Mouse (Mus musculus): Measurements from ENCODE around the gene Arid3c. TPM values are rescaled to one million over a fixed set of nuclear protein-coding genes. Genes with fewer than 3 reads are reported as not detected.
"Not testable (repeated sequence)": the region's sequence is repeated elsewhere in the genome, so short reads cannot be mapped to it uniquely, and the experiment has no call there.

Gene Arid3c
- polyA plus RNA-seq, 1 experiment from 2014 or later = 0.54 TPM

DNA sequence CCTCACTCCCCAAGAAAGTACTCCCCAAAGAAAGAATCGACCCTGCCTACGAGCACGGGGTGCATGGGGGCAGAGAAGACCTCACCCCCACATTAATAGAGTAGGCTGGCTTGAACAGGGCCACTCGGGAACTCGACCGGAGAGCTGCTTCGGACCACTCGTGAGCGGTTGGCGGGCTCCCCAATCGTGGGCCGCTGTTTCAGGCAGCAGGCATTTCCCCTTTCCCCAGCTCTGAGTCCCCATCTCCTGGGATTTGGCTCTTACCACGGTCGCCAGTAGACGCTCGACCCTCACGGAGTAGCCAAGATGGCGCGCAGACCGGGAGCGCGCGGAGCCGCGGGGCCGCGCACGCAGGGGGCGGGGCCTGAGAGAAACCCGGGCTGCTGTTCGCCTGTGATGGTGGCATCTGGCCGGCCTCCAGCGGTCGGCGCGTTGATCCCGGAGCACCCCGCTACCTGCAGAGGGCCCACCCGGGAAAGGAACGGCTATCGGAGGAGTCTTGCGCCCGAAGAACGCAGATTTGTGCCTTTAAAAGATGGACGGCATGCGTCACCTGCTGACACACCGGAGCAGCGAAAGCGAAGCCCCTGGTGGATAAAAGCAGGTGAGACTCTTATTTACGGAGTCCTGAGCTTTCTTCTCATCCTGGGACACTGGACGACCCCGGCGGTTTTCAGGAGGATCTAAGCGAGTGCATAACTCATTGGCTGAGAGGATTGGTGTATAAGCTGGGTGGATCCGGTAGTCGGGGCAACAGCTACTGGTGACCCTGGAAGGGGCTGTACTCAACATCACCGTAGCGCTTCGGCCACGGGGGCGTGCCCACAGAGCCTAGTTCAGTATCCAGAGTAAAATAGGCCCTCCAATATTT, 17.5 kb downstream of the Arid3c start, which contains the start of gene Rpp25l:
Gene Rpp25l (minus strand): TSS at position 338 of the 871 bp plus-strand sequence.
- peaks cover 35% of the 10 kb centered on the region for H3K36me3 ChIP-seq
- WGBS = under 1% methylated on average over 61 of the region's 61 CpGs
- H3K9ac ChIP-seq (replicated peaks) = peak within 1 kb of the TSS; percentile 83
- H3K27ac ChIP-seq (replicated peaks) = peak within 1 kb of the TSS; percentile 57
- H3K4me2 ChIP-seq (replicated peaks) = peak within 1 kb of the TSS; percentile 91
- H3K9me3 ChIP-seq = no peaks in the 10 kb centered on the region
- peak; percentile 57 for ATAC-seq (ENCODE audit: low FRiP score, low read depth)
- H3K4me3 ChIP-seq = peak within 1 kb of the TSS; percentile 72
- H3K4me1 ChIP-seq = peaks cover 34% of the 10 kb centered on the region
- no peaks in the 10 kb centered on the region for H3K27me3 ChIP-seq

DNA sequence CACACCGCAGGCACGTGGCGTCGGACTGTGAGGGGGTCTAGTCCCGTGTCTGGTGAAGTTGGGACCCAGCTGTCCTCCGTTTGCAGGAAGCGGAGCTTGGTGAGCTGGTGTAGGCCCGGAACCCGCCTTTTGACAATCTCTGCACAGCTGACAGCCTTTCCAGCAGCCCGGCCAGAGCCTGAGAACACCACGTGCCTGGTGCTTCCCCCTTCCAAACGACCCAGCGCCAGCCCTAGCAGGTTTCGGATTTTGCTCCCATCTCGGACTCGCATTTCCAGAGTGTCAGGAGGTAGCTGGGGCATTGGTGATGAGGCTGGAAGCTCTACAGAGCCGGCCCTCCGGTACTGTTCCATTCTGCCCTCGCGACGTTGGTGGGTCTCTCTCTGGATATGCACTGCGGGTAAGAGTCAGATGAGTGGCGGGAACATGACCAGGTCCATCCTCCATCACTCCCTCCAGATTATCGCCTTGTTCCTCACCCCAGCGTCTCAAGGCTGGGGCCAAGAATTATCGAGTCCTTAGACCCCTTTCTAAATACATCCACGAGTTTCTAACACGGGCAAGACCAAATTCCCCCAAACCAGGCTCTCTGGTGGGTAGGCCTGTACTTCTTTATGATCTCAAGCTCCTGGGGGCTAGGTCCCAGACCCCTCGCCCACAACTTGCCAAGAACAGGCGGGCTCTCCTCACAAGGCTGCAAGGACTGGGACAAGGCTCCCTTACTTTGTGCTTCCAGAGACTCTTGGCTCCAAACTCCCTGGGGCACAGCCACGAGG, 18.3 kb downstream of the Arid3c start:
- H3K4me2 ChIP-seq (replicated peaks) = peak overlapping the region; percentile 91
- H3K4me1 ChIP-seq = peaks cover 41% of the 10 kb centered on the region
- no peaks in the 10 kb centered on the region for H3K9me3 ChIP-seq
- no peaks in the 10 kb centered on the region for H3K27me3 ChIP-seq
- peak overlapping the region; percentile 57; the same call in 1 of the 2 replicates for H3K27ac ChIP-seq (replicated peaks)
- H3K36me3 ChIP-seq = peaks cover 26% of the 10 kb centered on the region
- no peak for ATAC-seq (ENCODE audit: low FRiP score, low read depth)
- WGBS = 49% methylated on average over 31 of the region's 31 CpGs
- H3K4me3 ChIP-seq = peak overlapping the region; percentile 72
- peak overlapping the region; percentile 83 for H3K9ac ChIP-seq (replicated peaks)

DNA sequence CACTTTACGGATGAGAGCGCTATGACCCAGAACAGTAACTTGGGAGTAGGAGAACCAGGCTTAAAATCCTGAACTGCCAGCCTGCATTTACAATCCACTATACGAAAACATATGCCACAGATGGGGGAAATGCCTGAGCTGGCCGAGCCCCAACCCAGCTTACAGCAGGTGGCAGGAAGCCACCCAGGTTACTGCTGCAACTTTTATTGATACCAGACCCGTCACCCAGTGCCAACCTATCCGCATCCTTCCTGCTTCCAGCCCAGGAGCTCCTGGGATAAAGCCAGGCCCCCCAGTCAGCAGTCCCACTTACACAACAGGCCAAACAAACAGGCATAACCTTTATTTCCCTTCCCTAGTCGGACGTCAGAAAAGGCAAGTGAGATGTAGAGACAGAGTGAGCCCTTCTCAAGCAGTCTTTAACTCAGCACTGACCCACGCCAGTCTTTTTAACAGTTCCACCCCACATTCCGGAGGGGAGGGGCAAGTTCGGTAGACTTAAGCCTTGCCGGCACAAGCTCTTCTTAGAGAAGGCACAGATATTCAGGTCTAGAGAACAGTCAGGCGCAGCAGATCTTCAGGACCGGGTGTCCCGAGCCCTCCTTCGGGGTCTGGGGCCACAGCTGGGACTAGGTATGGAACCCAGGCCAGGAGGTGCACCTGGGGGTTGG, 19.1 kb downstream of the Arid3c start:
- H3K4me2 ChIP-seq (replicated peaks) = peak overlapping the region; percentile 91
- peaks cover 19% of the 10 kb centered on the region for H3K36me3 ChIP-seq
- no peaks in the 10 kb centered on the region for H3K9me3 ChIP-seq
- peak overlapping the region; percentile 72 for H3K4me3 ChIP-seq
- no peak overlapping the region for H3K27ac ChIP-seq (replicated peaks)
- H3K4me1 ChIP-seq = peaks cover 49% of the 10 kb centered on the region
- WGBS = 76% methylated on average over 16 of the region's 16 CpGs
- no peaks in the 10 kb centered on the region for H3K27me3 ChIP-seq
- no peak for ATAC-seq (ENCODE audit: low FRiP score, low read depth)
- peak overlapping the region; percentile 83; the same call in 1 of the 2 replicates for H3K9ac ChIP-seq (replicated peaks)

DNA sequence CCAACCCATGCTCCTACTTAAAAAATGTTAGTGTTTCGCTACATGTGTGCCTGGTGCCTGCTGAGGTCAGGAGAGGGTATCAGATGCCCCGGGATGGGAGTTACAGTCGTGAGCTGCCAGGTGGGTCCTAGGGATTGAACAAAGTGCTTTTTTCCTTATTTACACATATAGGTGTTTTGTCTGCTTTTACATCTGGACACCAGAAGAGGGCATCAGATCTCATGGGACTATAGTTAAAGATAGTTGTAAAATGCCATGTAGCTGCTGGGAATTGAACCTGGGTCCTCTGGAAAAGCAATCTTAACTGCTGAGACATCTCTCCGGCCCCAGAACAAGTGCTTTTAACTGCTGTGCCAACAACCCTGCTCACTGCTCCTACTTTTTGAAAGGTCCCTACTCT, 20.7 kb downstream of the Arid3c start:
- no peak for ATAC-seq (ENCODE audit: low FRiP score, low read depth)
- no peak overlapping the region for H3K27ac ChIP-seq (replicated peaks)
- WGBS = 68% methylated on average over 4 of the region's 4 CpGs
- no peak overlapping the region for H3K4me2 ChIP-seq (replicated peaks)
- H3K9ac ChIP-seq (replicated peaks) = no peak overlapping the region
- peaks cover 57% of the 10 kb centered on the region for H3K4me1 ChIP-seq
- H3K27me3 ChIP-seq = peaks cover 8% of the 10 kb centered on the region
- no peaks in the 10 kb centered on the region for H3K9me3 ChIP-seq
- no peak overlapping the region for H3K4me3 ChIP-seq
- peaks cover 8% of the 10 kb centered on the region for H3K36me3 ChIP-seq

DNA sequence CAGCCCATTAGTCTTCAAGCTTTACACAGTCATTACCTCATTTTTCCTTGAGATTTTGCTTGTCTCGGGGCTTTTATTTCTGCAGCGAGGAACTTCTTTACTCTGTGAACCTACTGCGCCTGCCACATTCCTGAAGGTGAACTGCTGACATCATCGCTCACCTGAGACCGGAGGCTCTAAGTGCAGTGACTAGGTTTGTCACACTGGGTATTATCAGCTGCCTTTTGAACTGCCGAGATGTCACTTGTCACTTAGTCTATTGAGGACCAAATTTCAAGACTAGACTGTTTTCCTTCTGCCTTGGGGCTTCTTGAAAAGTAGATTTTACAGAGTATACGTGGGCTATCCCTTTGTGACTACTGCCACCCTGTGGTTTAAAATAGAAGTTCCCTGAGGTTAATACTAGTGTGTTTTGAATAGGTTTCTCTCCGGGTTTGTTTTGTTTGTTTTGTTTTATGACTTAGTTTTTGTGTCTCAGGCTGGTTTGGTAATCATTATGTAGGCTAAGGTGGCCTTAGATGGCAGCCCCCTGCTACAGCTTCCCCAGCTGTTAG, 22.7 kb downstream of the Arid3c start:
- WGBS = 44% methylated on average over 8 of the region's 8 CpGs
- Histone ChIP-seq H3K9ac (replicated peaks) (no peak overlapping the region), H3K27ac (replicated peaks) (no peak overlapping the region), H3K4me2 (replicated peaks) (no peak overlapping the region), H3K9me3 (no peaks in the 10 kb centered on the region), H3K36me3 (peaks cover 5% of the 10 kb centered on the region), H3K27me3 (peaks cover 20% of the 10 kb centered on the region), H3K4me1 (peaks cover 53% of the 10 kb centered on the region), H3K4me3 (no peak overlapping the region)
- no peak for ATAC-seq (ENCODE audit: low FRiP score, low read depth)

DNA sequence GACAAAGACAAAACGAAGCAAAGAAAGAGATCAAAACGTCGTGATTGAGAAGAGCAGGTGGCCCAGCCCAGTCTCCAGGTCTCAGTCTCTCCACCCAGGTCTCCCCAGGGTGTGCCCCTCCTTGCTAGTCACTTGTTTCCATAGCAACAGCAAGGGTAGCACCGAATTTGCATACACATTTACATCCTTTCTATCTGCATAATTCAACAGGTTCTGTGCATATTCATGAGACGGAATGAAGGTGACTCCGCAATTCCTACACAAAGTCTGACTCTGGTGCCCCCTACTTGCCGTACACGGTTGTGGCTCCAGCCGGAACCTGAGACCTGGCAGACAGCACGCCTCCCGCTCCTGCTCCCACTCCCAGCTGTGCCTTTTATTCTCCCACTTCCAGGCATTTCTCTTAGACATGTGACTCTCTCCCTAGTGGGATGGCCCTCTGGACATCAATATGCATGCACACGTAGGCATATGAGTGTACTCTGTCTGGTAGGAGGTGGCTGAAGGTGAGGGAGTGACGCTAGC, 23.9 kb downstream of the Arid3c start:
- Histone ChIP-seq H3K4me1 (peaks cover 45% of the 10 kb centered on the region), H3K4me3 (no peak overlapping the region), H3K27ac (replicated peaks) (peak overlapping the region; percentile 54), H3K4me2 (replicated peaks) (peak overlapping the region; percentile 40), H3K27me3 (peaks cover 23% of the 10 kb centered on the region), H3K9ac (replicated peaks) (no peak overlapping the region), H3K36me3 (peaks cover 5% of the 10 kb centered on the region), H3K9me3 (no peaks in the 10 kb centered on the region)
- WGBS = 3% methylated on average over 13 of the region's 13 CpGs
- ATAC-seq (ENCODE audit: low FRiP score, low read depth) = peak; percentile 79

DNA sequence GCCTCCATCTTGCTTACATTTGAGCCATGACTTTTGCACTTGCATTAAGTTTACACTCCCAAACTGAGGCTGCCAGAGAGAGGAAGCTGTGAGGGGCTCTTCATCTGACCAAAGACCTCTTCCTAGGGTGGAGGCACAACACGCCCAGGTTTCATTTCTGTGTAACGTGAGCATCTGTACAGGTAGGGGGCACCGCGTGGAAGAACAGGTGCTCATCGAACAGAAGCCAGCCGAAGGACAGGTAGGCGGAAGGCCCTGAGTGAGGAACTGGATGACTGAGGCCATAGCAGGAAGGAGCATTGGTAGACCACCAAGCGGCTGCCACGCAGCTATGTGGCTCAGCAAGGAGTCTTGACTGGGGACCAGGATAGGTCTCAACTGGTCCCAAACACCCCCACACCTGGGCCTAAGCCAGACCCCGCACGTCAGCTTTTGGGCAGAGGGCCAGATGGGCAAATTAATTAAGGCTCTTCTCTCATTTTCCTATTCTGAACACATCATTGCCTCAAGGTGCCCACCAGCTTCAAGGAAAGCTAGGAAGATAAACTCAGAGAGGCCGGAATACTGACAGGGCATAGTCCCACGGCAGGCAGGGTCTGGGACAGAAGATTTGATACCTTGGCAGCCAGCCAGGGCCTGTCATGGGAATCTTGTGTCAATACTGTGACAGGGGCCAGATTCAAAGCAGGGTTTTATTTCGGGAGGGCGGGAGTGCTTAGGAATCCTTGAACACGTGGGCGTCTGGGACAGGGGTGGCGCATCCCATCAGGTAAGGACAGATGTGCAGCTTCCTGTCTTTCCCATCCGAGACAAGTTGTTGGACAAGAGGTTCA, 24.8 kb downstream of the Arid3c start:
- Histone ChIP-seq H3K27ac (replicated peaks) (peak overlapping the region; percentile 46; the same call in 1 of the 2 replicates), H3K9ac (replicated peaks) (no peak overlapping the region), H3K4me2 (replicated peaks) (peak overlapping the region; percentile 40), H3K27me3 (peaks cover 23% of the 10 kb centered on the region), H3K9me3 (no peaks in the 10 kb centered on the region), H3K4me1 (peaks cover 36% of the 10 kb centered on the region), H3K36me3 (peaks cover 4% of the 10 kb centered on the region), H3K4me3 (no peak overlapping the region)
- 62% methylated on average over 19 of the region's 19 CpGs for WGBS
- ATAC-seq (ENCODE audit: low FRiP score, low read depth) = peak; percentile 24; the same call in 1 of the 2 replicates

DNA sequence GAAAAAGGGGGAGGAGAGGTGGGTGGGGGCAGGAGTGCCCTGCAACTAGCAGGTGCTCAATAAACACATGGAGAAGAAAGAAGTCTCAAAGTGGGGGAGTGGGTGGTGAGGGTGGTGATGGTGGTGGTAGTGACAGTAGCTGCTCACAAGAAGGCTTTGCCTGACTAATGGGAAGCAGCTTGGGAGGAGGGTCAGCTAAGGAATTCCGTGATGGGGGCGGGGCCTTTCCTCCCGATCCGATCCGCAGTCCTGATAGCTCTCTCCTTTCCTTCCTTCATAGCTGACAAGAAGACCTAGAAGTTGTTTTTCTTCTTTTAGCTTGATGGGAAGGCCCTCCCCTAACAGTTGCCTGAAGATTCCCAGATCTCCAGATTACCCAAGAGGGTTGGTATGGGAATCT, 26.3 kb downstream of the Arid3c start:
- ATAC-seq (ENCODE audit: low FRiP score, low read depth) = no peak
- Histone ChIP-seq H3K9me3 (no peaks in the 10 kb centered on the region), H3K27ac (replicated peaks) (no peak overlapping the region), H3K4me1 (peaks cover 32% of the 10 kb centered on the region), H3K36me3 (no peaks in the 10 kb centered on the region), H3K4me3 (no peak overlapping the region), H3K9ac (replicated peaks) (no peak overlapping the region), H3K27me3 (peaks cover 23% of the 10 kb centered on the region), H3K4me2 (replicated peaks) (no peak overlapping the region)
- WGBS = 5% methylated on average over 5 of the region's 5 CpGs

DNA sequence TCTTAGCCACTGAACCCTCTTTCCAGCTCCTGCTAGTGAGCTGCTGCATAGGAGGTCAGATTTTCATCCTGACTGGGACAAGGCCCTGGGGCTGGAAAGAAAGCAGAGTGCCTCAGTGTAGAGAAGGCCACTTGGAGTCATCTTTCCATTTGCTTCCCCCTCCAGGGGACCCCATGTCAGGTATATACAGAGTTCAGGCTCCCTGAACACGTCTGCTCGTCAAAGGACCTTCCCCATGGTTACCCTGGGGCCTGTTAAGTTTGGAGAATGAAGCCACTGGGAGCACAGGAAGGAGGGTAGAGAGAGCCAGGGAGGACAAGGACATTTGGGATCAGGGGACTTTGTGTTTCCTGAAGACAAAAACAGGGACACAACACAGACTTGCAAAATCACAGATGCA, 28.7 kb downstream of the Arid3c start:
- ATAC-seq (ENCODE audit: low FRiP score, low read depth); H3K9ac ChIP-seq (replicated peaks); H3K27ac ChIP-seq (replicated peaks); H3K36me3 ChIP-seq; H3K4me3 ChIP-seq; H3K4me2 ChIP-seq (replicated peaks); H3K9me3 ChIP-seq: not testable (repeated sequence)
- peaks cover 25% of the 10 kb centered on the region for H3K27me3 ChIP-seq
- 74% methylated on average over 2 of the region's 2 CpGs for WGBS
- H3K4me1 ChIP-seq = peaks cover 21% of the 10 kb centered on the region

DNA sequence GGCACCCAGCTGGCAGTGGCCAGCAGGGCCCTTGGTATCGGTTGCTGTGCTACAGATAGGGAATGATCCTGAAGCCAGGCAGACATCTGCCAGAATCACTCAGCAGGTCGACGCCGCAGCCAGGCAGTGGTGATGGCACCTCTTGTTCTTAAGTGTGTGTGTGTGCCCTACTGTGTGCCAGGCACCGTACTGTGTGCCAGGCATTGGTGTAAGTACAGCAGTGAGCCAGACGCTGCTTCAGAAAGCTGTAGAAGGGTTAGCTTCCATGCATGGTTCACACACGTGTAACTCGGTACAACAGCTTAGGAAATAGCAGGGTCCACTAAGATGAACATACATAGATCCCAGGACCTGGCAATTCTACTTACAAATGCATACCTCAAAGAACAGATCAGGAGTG, 30.7 kb downstream of the Arid3c start:
- not testable (repeated sequence) for H3K9ac ChIP-seq (replicated peaks); H3K4me2 ChIP-seq (replicated peaks); H3K4me3 ChIP-seq; H3K27ac ChIP-seq (replicated peaks); ATAC-seq (ENCODE audit: low FRiP score, low read depth); H3K4me1 ChIP-seq; H3K36me3 ChIP-seq; H3K9me3 ChIP-seq
- peaks cover 17% of the 10 kb centered on the region for H3K27me3 ChIP-seq
- 90% methylated on average over 2 of the region's 8 CpGs for WGBS

DNA sequence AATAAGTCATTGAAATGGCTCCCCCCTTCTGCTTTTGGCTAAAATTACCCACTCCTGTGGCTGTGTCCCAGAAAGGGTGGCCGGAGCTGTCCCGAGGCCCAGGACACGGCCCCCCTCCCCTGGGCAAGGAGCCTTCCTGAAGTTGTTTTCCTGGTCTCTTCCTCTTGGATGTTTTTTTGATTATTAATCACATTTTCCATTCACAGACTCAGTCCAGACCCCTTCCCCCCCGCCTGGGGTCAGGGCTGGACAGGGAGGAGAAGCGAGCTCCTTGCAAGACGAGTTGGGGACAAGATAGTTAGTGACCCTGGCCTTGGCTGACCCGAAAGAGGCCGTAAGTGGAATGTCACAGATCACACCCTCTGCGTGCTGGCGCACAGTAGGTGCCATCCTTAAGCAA, 31.2 kb downstream of the Arid3c start, which contains the start of gene Il11ra1:
Gene Il11ra1 (plus strand): TSS at position 207 of the 400 bp plus-strand sequence.
- ATAC-seq (ENCODE audit: low FRiP score, low read depth); H3K4me2 ChIP-seq (replicated peaks); H3K4me1 ChIP-seq; H3K9ac ChIP-seq (replicated peaks); H3K36me3 ChIP-seq; H3K27ac ChIP-seq (replicated peaks); H3K9me3 ChIP-seq; H3K4me3 ChIP-seq: not testable (repeated sequence)
- 82% methylated on average over 10 of the region's 10 CpGs for WGBS
- peaks cover 14% of the 10 kb centered on the region for H3K27me3 ChIP-seq

All from midbrain, embryonic 12.5 days (tissue).